8 mouse cellular contexts compared by ENCODE assay signal in the genomic region with DNA sequence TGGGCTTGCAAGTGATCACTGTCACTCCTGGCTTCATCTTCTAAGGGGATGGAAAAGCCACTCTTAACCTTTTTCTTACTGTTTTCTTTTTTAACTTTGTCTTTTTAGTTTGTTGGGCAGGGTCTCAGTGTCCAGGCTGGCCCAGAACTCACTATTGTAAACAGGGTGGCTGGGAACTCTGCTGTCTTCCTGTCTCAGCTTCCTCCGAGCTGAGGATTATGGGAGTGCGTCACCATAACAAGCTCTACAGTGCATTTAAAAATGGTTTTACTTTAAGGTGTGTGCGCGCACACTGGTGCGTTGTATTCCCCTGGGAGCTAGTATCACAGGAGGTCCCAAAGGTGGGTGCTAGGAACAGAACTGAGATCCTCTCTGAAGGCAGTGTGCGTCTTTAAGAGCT. TPM values are rescaled to one million over a fixed set of nuclear protein-coding genes. Genes with fewer than 3 reads are reported as not detected.
DNase-seq lines count a peak whose midpoint lies in the region; ATAC-seq and TF ChIP-seq lines count a peak whose summit lies in the region.

No protein-coding gene starts in this region.

- H3K4me2 ChIP-seq in lung, embryonic 15.5 days: peak overlapping the region; percentile 89
- H3K4me2 ChIP-seq in stomach, postnatal 0 days (replicated peaks; ENCODE audit: low read depth): peak overlapping the region; percentile 78

- no peak for TF ChIP-seq EP300 in stomach, postnatal 0 days (optimal IDR thresholded peaks at IDR 0.05)

- ATAC-seq in lung, embryonic 15.5 days (ENCODE audit: borderline replicate concordance, extremely low read depth, low FRiP score, low TSS enrichment): no peak
- no peak for ATAC-seq in stomach, postnatal 0 days (ENCODE audit: low FRiP score, low TSS enrichment)

- H3K27me3 ChIP-seq in cerebellum, adult 2 months (ENCODE audit: control insufficient read depth, insufficient read depth, low read length): no peaks in the 10 kb centered on the region
- no peaks in the 10 kb centered on the region for H3K27me3 ChIP-seq in lung, embryonic 15.5 days
- H3K27me3 ChIP-seq in stomach, postnatal 0 days (ENCODE audit: control insufficient read depth, insufficient read depth, low read length): no peaks in the 10 kb centered on the region

- intact Hi-C loops in left cerebral cortex, postnatal 14 days (cut with DNase I): no loop called here

- H3K27ac ChIP-seq in cerebellum, adult 2 months (ENCODE audit: insufficient read depth, low read length): no peak overlapping the region
- H3K27ac ChIP-seq in bone marrow macrophage, adult 2 months (ENCODE audit: insufficient read depth, low read depth, low read length): no peak overlapping the region
- no peak overlapping the region for H3K27ac ChIP-seq in lung, embryonic 15.5 days
- H3K27ac ChIP-seq in stomach, postnatal 0 days (replicated peaks): peak overlapping the region; percentile 92; the same call in 1 of the 2 replicates

- peak in 1 of 2 experiments; percentile 7 for DNase-seq in cerebellum, adult 2 months
- no peak for DNase-seq in cerebellum, postnatal 4 days (ENCODE audit: low spot score in 2 of 2)
- DNase-seq in heart, postnatal 4 days: peak; percentile 16
- DNase-seq in stomach, postnatal 0 days (ENCODE audit: low spot score): no peak
- no peak for DNase-seq in right cerebral cortex, postnatal 14 days
- no peak for DNase-seq in left cerebral cortex, postnatal 14 days (ENCODE audit: low spot score in 2 of 2)

- H3K9ac ChIP-seq in lung, embryonic 15.5 days: peak overlapping the region; percentile 68; the same call in 1 of the 2 replicates
- H3K9ac ChIP-seq in stomach, postnatal 0 days (ENCODE audit: low read length): peak overlapping the region; percentile 89

- peak overlapping the region; percentile 73 for H3K4me3 ChIP-seq in cerebellum, adult 2 months (replicated peaks; ENCODE audit: insufficient read depth, low read depth, low read length)
- peak overlapping the region; percentile 83 for H3K4me3 ChIP-seq in bone marrow macrophage, adult 2 months (ENCODE audit: insufficient read depth, low read length)
- peak overlapping the region; percentile 63 for H3K4me3 ChIP-seq in lung, embryonic 15.5 days
- H3K4me3 ChIP-seq in stomach, postnatal 0 days (ENCODE audit: low read depth, low read length): peak overlapping the region; percentile 67

- H3K9me3 ChIP-seq in lung, embryonic 15.5 days: no peaks in the 10 kb centered on the region
- no peaks in the 10 kb centered on the region for H3K9me3 ChIP-seq in stomach, postnatal 0 days (ENCODE audit: control insufficient read depth, low read length)

- WGBS in cerebellum, adult 2 months: 83% methylated on average over 6 of the region's 6 CpGs
- 74% methylated on average over 6 of the region's 6 CpGs for WGBS in lung, embryonic 15.5 days
- 78% methylated on average over 6 of the region's 6 CpGs for WGBS in stomach, postnatal 0 days

- no peak for TF ChIP-seq CTCF in cerebellum, adult 2 months (IDR thresholded peaks at IDR 0.05; ENCODE audit: borderline replicate concordance, insufficient read depth, low read depth, low read length)
- no peak for TF ChIP-seq CTCF in bone marrow macrophage, adult 2 months (IDR thresholded peaks at IDR 0.05; ENCODE audit: low read depth, low read length)
- no peak for TF ChIP-seq CTCF in stomach, postnatal 0 days (IDR thresholded peaks at IDR 0.05; ENCODE audit: low read depth)

- peaks cover 3% of the 10 kb centered on the region; the same call in 1 of the 2 replicates for H3K4me1 ChIP-seq in cerebellum, adult 2 months (ENCODE audit: control insufficient read depth, insufficient read depth, low read length)
- peaks cover 16% of the 10 kb centered on the region for H3K4me1 ChIP-seq in bone marrow macrophage, adult 2 months (ENCODE audit: control insufficient read depth, insufficient read depth, low read length)
- peaks cover 10% of the 10 kb centered on the region; the same call in 1 of the 2 replicates for H3K4me1 ChIP-seq in lung, embryonic 15.5 days
- no peaks in the 10 kb centered on the region for H3K4me1 ChIP-seq in stomach, postnatal 0 days (replicated peaks; ENCODE audit: control insufficient read depth, insufficient read depth)

- H3K36me3 ChIP-seq in lung, embryonic 15.5 days: no peaks in the 10 kb centered on the region
- no peaks in the 10 kb centered on the region for H3K36me3 ChIP-seq in stomach, postnatal 0 days (ENCODE audit: control insufficient read depth, insufficient read depth, low read length)

- no peak for TF ChIP-seq POLR2A in cerebellum, adult 2 months (IDR thresholded peaks at IDR 0.05; ENCODE audit: borderline replicate concordance, insufficient read depth, low read length)
- no peak for TF ChIP-seq POLR2A in bone marrow macrophage, adult 2 months (IDR thresholded peaks at IDR 0.05; ENCODE audit: borderline replicate concordance, low read depth, low read length)

RNA-seq across cellular contexts. Expression of a gene that starts 29.3 kb away (rescaled TPM):
- 115 and 118 TPM in 2 replicates for polyA plus RNA-seq in cerebellum, adult 2 months (2012; rRNA removed)
- polyA plus RNA-seq in bone marrow macrophage, adult 2 months (2012; ENCODE audit: insufficient read depth, insufficient read length, missing spikeins): 5.7 and 6.7 TPM in 2 replicates
- 1 to 10 TPM; 7.2 to 8.0 TPM for total RNA-seq in heart, postnatal 4 days (2021)
- 21.1 and 23.3 TPM in 2 replicates for polyA plus RNA-seq in lung, embryonic 15.5 days (2015; fragmentation: Nextera tagmentation; extraction: Ambion mirVana)
- 12.4 and 13.3 TPM in 2 replicates for polyA plus RNA-seq in stomach, postnatal 0 days (2015; fragmentation: Nextera tagmentation; extraction: Ambion mirVana)
- total RNA-seq in left cerebral cortex, postnatal 14 days (2021): 100 to 1,000 TPM; 118 to 124 TPM

RNA-seq across cellular contexts. Expression of a gene that starts 29.4 kb away (rescaled TPM):
- 20.8 and 22.9 TPM in 2 replicates for polyA plus RNA-seq in cerebellum, adult 2 months (2012; rRNA removed)
- polyA plus RNA-seq in bone marrow macrophage, adult 2 months (2012; ENCODE audit: insufficient read depth, insufficient read length, missing spikeins): 27.4 and 28.7 TPM in 2 replicates
- total RNA-seq in heart, postnatal 4 days (2021): 10 to 100 TPM; 45.0 to 59.6 TPM
- 9.6 and 10.0 TPM in 2 replicates for polyA plus RNA-seq in lung, embryonic 15.5 days (2015; fragmentation: Nextera tagmentation; extraction: Ambion mirVana)
- 33.7 and 42.3 TPM in 2 replicates for polyA plus RNA-seq in stomach, postnatal 0 days (2015; fragmentation: Nextera tagmentation; extraction: Ambion mirVana)
- 10 to 100 TPM; 38.5 to 41.6 TPM for total RNA-seq in left cerebral cortex, postnatal 14 days (2021)

RNA-seq across cellular contexts. Expression of a gene that starts 50.4 kb away (rescaled TPM):
- polyA plus RNA-seq in cerebellum, adult 2 months (2012; rRNA removed): 0.16 and 0.18 TPM in 2 replicates
- polyA plus RNA-seq in bone marrow macrophage, adult 2 months (2012; ENCODE audit: insufficient read depth, insufficient read length, missing spikeins): not detected in 2 replicates
- total RNA-seq in heart, postnatal 4 days (2021): under 1 TPM in 1 of 2 experiments, not detected in 1; 0.26 TPM
- polyA plus RNA-seq in lung, embryonic 15.5 days (2015; fragmentation: Nextera tagmentation; extraction: Ambion mirVana): not detected in 2 replicates
- 0.07 TPM in 1 of 2 replicates, not detected in the other for polyA plus RNA-seq in stomach, postnatal 0 days (2015; fragmentation: Nextera tagmentation; extraction: Ambion mirVana)
- not detected for total RNA-seq in left cerebral cortex, postnatal 14 days (2021)
